Mouse (Mus musculus): ENCODE data around the gene Stx8.

DNA sequence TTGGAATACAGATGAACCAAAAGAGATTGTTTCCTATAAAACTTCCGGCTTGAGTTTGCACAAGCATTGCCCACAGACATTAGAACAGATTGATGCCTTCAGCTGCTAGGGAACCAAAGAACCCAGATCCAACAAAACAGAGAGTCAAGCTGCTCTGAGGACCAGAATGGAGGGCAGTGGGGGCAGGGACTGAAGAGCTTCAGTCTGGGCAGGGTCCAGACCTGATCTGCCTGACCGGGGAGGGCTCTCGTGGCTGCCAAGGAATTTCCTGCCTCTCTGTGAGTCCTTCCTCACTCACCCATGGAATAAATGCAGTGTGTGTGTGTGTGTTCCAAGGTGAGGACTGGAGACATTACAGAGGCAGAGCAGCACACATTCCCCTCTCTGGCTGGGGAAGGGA, 17.8 kb upstream of the Stx8 start:
- TF ChIP-seq CTCF (IDR thresholded peaks at IDR 0.05; ENCODE audit: extremely low read depth, insufficient read depth, low read length), result no peak
- TF ChIP-seq POLR2A (IDR thresholded peaks at IDR 0.05; ENCODE audit: extremely low read depth, insufficient read depth, low read length), result no peak
